9 mouse cellular contexts compared by ENCODE assay signal in genomic region chrX:109191436-109191835, GRCm38 (mm10). TPM values are rescaled to one million over a fixed set of nuclear protein-coding genes. Genes with fewer than 3 reads are reported as not detected.
DNase-seq lines count a peak whose midpoint lies in the region; ATAC-seq lines count a peak whose summit lies in the region.
"Had no signal": no experiment of that assay in that cellular context is flagged by ENCODE, and none has a peak within 500 bp of the region (broad histone marks: within the 10 kb centered on the region; RNA-seq: fewer than 3 reads in every experiment).

No protein-coding gene starts in this region.

- no peak for ATAC-seq in megakaryocyte-erythroid progenitor cell, adult 5-6 weeks (replicated peaks; ENCODE audit: low FRiP score, low TSS enrichment, poor library complexity, severe bottlenecking)

- DNase-seq in kidney, adult 11 months: peak; percentile 9
- DNase-seq in kidney, adult 18-20 months: no peak
- peak; percentile 42 for DNase-seq in heart, adult 8-10 months (ENCODE audit: low spot score)
- DNase-seq in kidney, postnatal 36 days: peak; percentile 18 to 43
- DNase-seq in monocyte, adult 2 months (ENCODE audit: low read depth in 1 of 2, low spot score in 2 of 2): peak; percentile 30 to 38
- DNase-seq in cerebellum, postnatal 4 days (ENCODE audit: low spot score in 2 of 2): no peak
- no peak for DNase-seq in cerebellum, postnatal 36 days
- DNase-seq: cerebellum, adult 8-10 months had no signal

RNA-seq across cellular contexts. Expression of gene Gm6377, which starts 5.1 kb away (rescaled TPM):
- total RNA-seq in heart, adult 8-10 months (2022): under 1 TPM in 2 of 4 experiments, not detected in 2; 0.11 to 0.19 TPM
- total RNA-seq in megakaryocyte-erythroid progenitor cell, adult 5-6 weeks (2014; fragmentation: Nextera tagmentation): not detected in 2 replicates
- total RNA-seq in megakaryocyte-erythroid progenitor cell, adult 5-6 weeks (2017): 3.4 TPM in 1 of 2 replicates, not detected in the other

Comparison
In these comparisons a context has a peak if more than half of its experiments do, and no peak if none do; other contexts are left out.
1. DNase-seq: peak in kidney, adult 11 months (single experiment), heart, adult 8-10 months (single experiment), kidney, postnatal 36 days (2 of 2) and monocyte, adult 2 months (2 of 2); none in kidney, adult 18-20 months (single experiment), cerebellum, postnatal 4 days (0 of 2) and cerebellum, postnatal 36 days (0 of 2).